Mouse (Mus musculus) ES-E14 (cell line): ENCODE data around the gene Ell.

ENCODE experiments used
- CHD2 ChIP-seq: IDR thresholded peaks from 2 replicates; pipeline ENCODE4 v1.6.1; 2014; ENCODE audit warnings: mild to moderate bottlenecking, low read depth, low read length, inconsistent platforms
- HCFC1 ChIP-seq: IDR thresholded peaks from 2 replicates; pipeline ENCODE4 v1.6.1; 2012; ENCODE audit warnings: low read length, inconsistent platforms, borderline replicate concordance; ENCODE audit not compliant: insufficient read depth
- MAFK ChIP-seq: IDR thresholded peaks from 2 replicates; pipeline ENCODE4 v1.6.1; 2014; ENCODE audit warnings: mild to moderate bottlenecking, low read depth, low read length, inconsistent platforms; ENCODE audit not compliant: insufficient read depth
- ZC3H11A ChIP-seq: IDR thresholded peaks from 2 replicates; pipeline ENCODE4 v1.6.1; 2012; ENCODE audit warnings: low read depth, mild to moderate bottlenecking, inconsistent platforms, low read length, borderline replicate concordance
- ZNF384 ChIP-seq: IDR thresholded peaks from 2 replicates; pipeline ENCODE4 v1.6.1; 2012; ENCODE audit warnings: low read depth, low read length, inconsistent platforms

- no peak for TF ChIP-seq MAFK
- TF ChIP-seq CHD2, result no peak
- TF ChIP-seq ZC3H11A, result no peak
- TF ChIP-seq HCFC1, result no peak
- TF ChIP-seq ZNF384, result no peak
These were observed 67.7 kb downstream of the Ell start for GRCm38 (mm10) chr8:70606780-70607602.
